In genomic region chr3:103436902-103437603, GRCm38 (mm10) we compare ENCODE assay signal across 25 mouse cellular contexts.
DNase-seq lines count a peak whose midpoint lies in the region; ATAC-seq and TF ChIP-seq lines count a peak whose summit lies in the region.
"Had no signal": no experiment of that assay in that cellular context is flagged by ENCODE, and none has a peak within 500 bp of the region (broad histone marks: within the 10 kb centered on the region; RNA-seq: fewer than 3 reads in every experiment).

No protein-coding gene starts in this region.

- H3K4me3 ChIP-seq in embryonic facial prominence, embryonic 13.5 days, result no peak overlapping the region
- no peak overlapping the region for H3K4me3 ChIP-seq in embryonic facial prominence, embryonic 10.5 days
- H3K4me3 ChIP-seq in kidney, embryonic 14.5 days (ENCODE audit: low read length), result no peak overlapping the region
- H3K4me3 ChIP-seq in kidney, postnatal 0 days (replicated peaks; ENCODE audit: low read depth, low read length), result no peak overlapping the region
- H3K4me3 ChIP-seq in gastrocnemius, adult 2 months, result no peak overlapping the region
- H3K4me3 ChIP-seq: embryonic facial prominence, embryonic 15.5 days; heart, adult 2 months; hindbrain, embryonic 13.5 days had no signal

- H3K27me3 ChIP-seq in embryonic facial prominence, embryonic 13.5 days, result no peaks in the 10 kb centered on the region
- no peaks in the 10 kb centered on the region for H3K27me3 ChIP-seq in embryonic facial prominence, embryonic 10.5 days (replicated peaks; ENCODE audit: low read depth, poor library complexity, severe bottlenecking)
- H3K27me3 ChIP-seq in kidney, embryonic 14.5 days (ENCODE audit: control insufficient read depth, insufficient read depth, low read length), result no peaks in the 10 kb centered on the region
- H3K27me3 ChIP-seq in kidney, postnatal 0 days (ENCODE audit: insufficient read depth, low read length), result no peaks in the 10 kb centered on the region
- H3K27me3 ChIP-seq: embryonic facial prominence, embryonic 15.5 days; hindbrain, embryonic 13.5 days; Patski had no signal

- TF ChIP-seq CTCF in kidney, postnatal 0 days (IDR thresholded peaks at IDR 0.05; ENCODE audit: low read depth), result no peak
- no peak for TF ChIP-seq CTCF in gastrocnemius, adult 2 months (IDR thresholded peaks at IDR 0.05)

- no peaks in the 10 kb centered on the region for H3K36me3 ChIP-seq in embryonic facial prominence, embryonic 13.5 days
- H3K36me3 ChIP-seq in embryonic facial prominence, embryonic 10.5 days (replicated peaks), result no peaks in the 10 kb centered on the region
- H3K36me3 ChIP-seq in kidney, embryonic 14.5 days (ENCODE audit: control insufficient read depth, insufficient read depth, low read length), result no peaks in the 10 kb centered on the region
- no peaks in the 10 kb centered on the region for H3K36me3 ChIP-seq in kidney, postnatal 0 days (ENCODE audit: insufficient read depth, low read length)
- H3K36me3 ChIP-seq: embryonic facial prominence, embryonic 15.5 days; G1E; hindbrain, embryonic 13.5 days had no signal

- H3K4me1 ChIP-seq in embryonic facial prominence, embryonic 13.5 days, result no peaks in the 10 kb centered on the region
- H3K4me1 ChIP-seq in embryonic facial prominence, embryonic 10.5 days, result peaks cover 16% of the 10 kb centered on the region
- H3K4me1 ChIP-seq in kidney, embryonic 14.5 days (ENCODE audit: control insufficient read depth, insufficient read depth, low read length), result peaks cover 6% of the 10 kb centered on the region; the same call in 1 of the 2 replicates
- no peaks in the 10 kb centered on the region for H3K4me1 ChIP-seq in kidney, postnatal 0 days (replicated peaks; ENCODE audit: insufficient read depth, low read length)
- H3K4me1 ChIP-seq: embryonic facial prominence, embryonic 15.5 days; hindbrain, embryonic 13.5 days had no signal

- H3K27ac ChIP-seq in embryonic facial prominence, embryonic 13.5 days, result 0 out of 2 replicates have a peak overlapping the region, but pooled peaks have one; percentile 16
- no peak overlapping the region for H3K27ac ChIP-seq in embryonic facial prominence, embryonic 10.5 days (replicated peaks)
- H3K27ac ChIP-seq in kidney, embryonic 14.5 days (ENCODE audit: low read depth, low read length), result no peak overlapping the region
- H3K27ac ChIP-seq in kidney, postnatal 0 days, result no peak overlapping the region
- H3K27ac ChIP-seq in gastrocnemius, adult 2 months, result no peak overlapping the region
- H3K27ac ChIP-seq: embryonic facial prominence, embryonic 15.5 days; heart, adult 2 months; hindbrain, embryonic 13.5 days; hindbrain, postnatal 0 days had no signal

- intact Hi-C loops in gastrocnemius, adult 2 months (cut with DNase I), result no loop called here

- ATAC-seq in embryonic facial prominence, embryonic 13.5 days (ENCODE audit: insufficient number of reproducible peaks, insufficient read depth, low FRiP score, low TSS enrichment, low read depth), result no peak
- ATAC-seq in kidney, embryonic 14.5 days (ENCODE audit: low FRiP score, low TSS enrichment), result peak; percentile 89
- ATAC-seq in kidney, postnatal 0 days (replicated peaks; ENCODE audit: low FRiP score, low read depth), result no peak; the same call in 1 of the 2 replicates
- ATAC-seq: forebrain, embryonic 14.5 days; forebrain, postnatal 0 days; hindbrain, postnatal 0 days; inflammation-experienced regulatory T-cells, adult 6 months; Patski had no signal

- no peak for DNase-seq in embryonic facial prominence, embryonic 10.5 days (ENCODE audit: low spot score)
- DNase-seq in kidney, adult 18-20 months, result no peak
- DNase-seq in kidney, postnatal 0 days (ENCODE audit: low spot score), result peak; percentile 64
- no peak for DNase-seq in kidney, postnatal 4 days
- no peak for DNase-seq in gastrocnemius, adult 2 months
- DNase-seq: adrenal gland, postnatal 10 days; adrenal gland, postnatal 36 days; B cell, adult 2 months; cerebellum, adult 18-20 months; cerebellum, adult 9-10 months; cerebellum, postnatal 14 days; embryo, embryonic 11 days; forebrain, postnatal 0 days; gastrocnemius, postnatal 25 days; heart, adult 2 months had no signal

- 68% methylated on average over 9 of the region's 9 CpGs for WGBS in embryonic facial prominence, embryonic 13.5 days
- WGBS in embryonic facial prominence, embryonic 10.5 days, result 67% methylated on average over 9 of the region's 9 CpGs
- WGBS in kidney, embryonic 14.5 days, result 26% methylated on average over 9 of the region's 9 CpGs
- 29% methylated on average over 9 of the region's 9 CpGs for WGBS in kidney, postnatal 0 days

- no peak overlapping the region for H3K4me2 ChIP-seq in embryonic facial prominence, embryonic 13.5 days
- no peak overlapping the region for H3K4me2 ChIP-seq in kidney, embryonic 14.5 days (replicated peaks; ENCODE audit: low read depth, low read length)
- no peak overlapping the region for H3K4me2 ChIP-seq in kidney, postnatal 0 days (ENCODE audit: low read length)
- H3K4me2 ChIP-seq: embryonic facial prominence, embryonic 15.5 days; heart, embryonic 11.5 days; hindbrain, embryonic 13.5 days had no signal

- no peaks in the 10 kb centered on the region for H3K9me3 ChIP-seq in embryonic facial prominence, embryonic 13.5 days
- no peaks in the 10 kb centered on the region for H3K9me3 ChIP-seq in embryonic facial prominence, embryonic 10.5 days
- H3K9me3 ChIP-seq in kidney, embryonic 14.5 days (ENCODE audit: control insufficient read depth, low read length), result no peaks in the 10 kb centered on the region
- no peaks in the 10 kb centered on the region for H3K9me3 ChIP-seq in kidney, postnatal 0 days (replicated peaks; ENCODE audit: low read length)
- H3K9me3 ChIP-seq: embryonic facial prominence, embryonic 15.5 days; G1E; hindbrain, embryonic 13.5 days had no signal

- no peak overlapping the region for H3K9ac ChIP-seq in embryonic facial prominence, embryonic 13.5 days
- H3K9ac ChIP-seq in kidney, embryonic 14.5 days (ENCODE audit: low read depth, low read length), result no peak overlapping the region
- no peak overlapping the region for H3K9ac ChIP-seq in kidney, postnatal 0 days (ENCODE audit: low read depth, low read length)
- H3K9ac ChIP-seq: embryonic facial prominence, embryonic 15.5 days; forebrain, postnatal 0 days; hindbrain, embryonic 13.5 days had no signal
